Mouse (Mus musculus): ENCODE measurements around the gene Il27ra. TPM values are rescaled to one million over a fixed set of nuclear protein-coding genes. Genes with fewer than 3 reads are reported as not detected.

Gene Il27ra
- polyA plus RNA-seq, 1 experiment = not detected

- 55% methylated on average over 6 of the region's 6 CpGs for WGBS
- no peak overlapping the region for H3K27ac ChIP-seq (ENCODE audit: insufficient read depth, low read depth, low read length)
- H3K4me3 ChIP-seq (ENCODE audit: insufficient read depth, low read depth, low read length) = no peak overlapping the region
These were observed 38.7 kb downstream of the Il27ra start for GRCm38 (mm10) chr8:84003612-84004246.

GRCm38 (mm10) chr8:84002957-84003611 lies 39.3 kb downstream of the Il27ra start:
- no peak overlapping the region for H3K27ac ChIP-seq (ENCODE audit: insufficient read depth, low read depth, low read length)
- H3K4me1 ChIP-seq (ENCODE audit: control insufficient read depth, insufficient read depth, low read length) = peaks cover 27% of the 10 kb centered on the region
- TF ChIP-seq CTCF (IDR thresholded peaks at IDR 0.05; ENCODE audit: insufficient read depth, low read depth, low read length) (no peak), POLR2A (IDR thresholded peaks at IDR 0.05; ENCODE audit: insufficient read depth, low read depth, low read length) (no peak)
- 70% methylated on average over 12 of the region's 12 CpGs for WGBS
- no peak overlapping the region for H3K4me3 ChIP-seq (ENCODE audit: insufficient read depth, low read depth, low read length)

More at GRCm38 (mm10) chr8:84003612-84004246, 38.7 kb downstream of the Il27ra start:
- H3K4me1 ChIP-seq (ENCODE audit: control insufficient read depth, insufficient read depth, low read length) = peaks cover 23% of the 10 kb centered on the region
- TF ChIP-seq CTCF (IDR thresholded peaks at IDR 0.05; ENCODE audit: insufficient read depth, low read depth, low read length) = no peak
- no peak for TF ChIP-seq POLR2A (IDR thresholded peaks at IDR 0.05; ENCODE audit: insufficient read depth, low read depth, low read length)

GRCm38 (mm10) chr8:84001281-84002000 lies 40.9 kb downstream of the Il27ra start, which contains the start of gene 1700067K01Rik:
Gene 1700067K01Rik (plus strand): TSS chr8:84001502.
- Histone ChIP-seq H3K4me3 (ENCODE audit: insufficient read depth, low read depth, low read length) (no peak within 1 kb of the TSS), H3K27ac (ENCODE audit: insufficient read depth, low read depth, low read length) (no peak within 1 kb of the TSS), H3K4me1 (ENCODE audit: control insufficient read depth, insufficient read depth, low read length) (peaks cover 27% of the 10 kb centered on the region)
- 61% methylated on average over 61 of the region's 61 CpGs for WGBS
- TF ChIP-seq CTCF (IDR thresholded peaks at IDR 0.05; ENCODE audit: insufficient read depth, low read depth, low read length) = no peak
- TF ChIP-seq POLR2A (IDR thresholded peaks at IDR 0.05; ENCODE audit: insufficient read depth, low read depth, low read length) = no peak

- 93% methylated on average over 2 of the region's 2 CpGs for WGBS
- no peak overlapping the region for H3K4me3 ChIP-seq (ENCODE audit: insufficient read depth, low read depth, low read length)
- H3K27ac ChIP-seq (ENCODE audit: insufficient read depth, low read depth, low read length) = no peak overlapping the region
- H3K4me1 ChIP-seq (ENCODE audit: control insufficient read depth, insufficient read depth, low read length) = peaks cover 24% of the 10 kb centered on the region
- TF ChIP-seq POLR2A (IDR thresholded peaks at IDR 0.05; ENCODE audit: insufficient read depth, low read depth, low read length) (no peak), CTCF (IDR thresholded peaks at IDR 0.05; ENCODE audit: insufficient read depth, low read depth, low read length) (no peak)
These were observed 42.6 kb downstream of the Il27ra start for GRCm38 (mm10) chr8:83999825-84000224.

- 72% methylated on average over 16 of the region's 16 CpGs for WGBS
- H3K4me3 ChIP-seq (ENCODE audit: insufficient read depth, low read depth, low read length) = no peak overlapping the region; the same call in 1 of the 2 replicates
- TF ChIP-seq POLR2A (IDR thresholded peaks at IDR 0.05; ENCODE audit: insufficient read depth, low read depth, low read length) (no peak), CTCF (IDR thresholded peaks at IDR 0.05; ENCODE audit: insufficient read depth, low read depth, low read length) (no peak)
- H3K4me1 ChIP-seq (ENCODE audit: control insufficient read depth, insufficient read depth, low read length) = peaks cover 20% of the 10 kb centered on the region
- no peak overlapping the region for H3K27ac ChIP-seq (ENCODE audit: insufficient read depth, low read depth, low read length)
These were observed 43.2 kb downstream of the Il27ra start for GRCm38 (mm10) chr8:83999057-83999705.

- peaks cover 20% of the 10 kb centered on the region for H3K4me1 ChIP-seq (ENCODE audit: control insufficient read depth, insufficient read depth, low read length)
- H3K4me3 ChIP-seq (ENCODE audit: insufficient read depth, low read depth, low read length) = peak overlapping the region; percentile 69
- H3K27ac ChIP-seq (ENCODE audit: insufficient read depth, low read depth, low read length) = no peak overlapping the region
- 18% methylated on average over 92 of the region's 92 CpGs for WGBS
- TF ChIP-seq CTCF (IDR thresholded peaks at IDR 0.05; ENCODE audit: insufficient read depth, low read depth, low read length) = peak; percentile 54
- no peak for TF ChIP-seq POLR2A (IDR thresholded peaks at IDR 0.05; ENCODE audit: insufficient read depth, low read depth, low read length)
These were observed 43.9 kb downstream of the Il27ra start for GRCm38 (mm10) chr8:83998231-83999056.

- Histone ChIP-seq H3K4me3 (ENCODE audit: insufficient read depth, low read depth, low read length) (peak within 1 kb of the TSS; percentile 77), H3K27ac (ENCODE audit: insufficient read depth, low read depth, low read length) (peak within 1 kb of the TSS; percentile 65), H3K4me1 (ENCODE audit: control insufficient read depth, insufficient read depth, low read length) (peaks cover 12% of the 10 kb centered on the region)
- 14% methylated on average over 103 of the region's 112 CpGs for WGBS
- TF ChIP-seq POLR2A (IDR thresholded peaks at IDR 0.05; ENCODE audit: insufficient read depth, low read depth, low read length) (no peak; the same call in 1 of the 2 replicates), CTCF (IDR thresholded peaks at IDR 0.05; ENCODE audit: insufficient read depth, low read depth, low read length) (no peak)
These were observed 44.8 kb downstream of the Il27ra start, which contains the start of gene Samd1 for GRCm38 (mm10) chr8:83997511-83998141. Gene Samd1 (plus strand): TSS chr8:83997672.
